Mouse (Mus musculus) testis, adult 2 months (tissue): Measurements from ENCODE around the gene E2f4.

Experiments used
- CTCF ChIP-seq: fragments of 200-500 bp; IDR thresholded peaks from 2 replicates; pipeline ENCODE4 v1.5.1; 2012; ENCODE audit warnings: low read depth, mild to moderate bottlenecking, inconsistent platforms, low read length, moderate library complexity; ENCODE audit not compliant: control insufficient read depth, insufficient read depth, insufficient replicate concordance
- POLR2A ChIP-seq: fragments of 200-500 bp; IDR thresholded peaks from 2 replicates; pipeline ENCODE4 v1.6.1; 2012; ENCODE audit warnings: low read depth, mild to moderate bottlenecking, inconsistent platforms, low read length, moderate library complexity; ENCODE audit not compliant: control insufficient read depth

- TF ChIP-seq POLR2A (peak; percentile 58; the same call in 1 of the 2 replicates), CTCF (no peak)
These were observed 1.4 kb upstream of the E2f4 start, which contains the start of gene Exoc3l for GRCm38 (mm10) chr8:105295895-105296573.
